Mouse (Mus musculus) liver, embryonic 14.5 days (tissue): ENCODE measurements around the gene Evx2. TPM values are rescaled to one million over a fixed set of nuclear protein-coding genes. Genes with fewer than 3 reads are reported as not detected.

Experiments used
- ATAC-seq: fragments of 200-750 bp; cut with Nextera tagmentation; 2 replicates; pipeline ENCODE4 v1.8.0; 2017; ENCODE audit warnings: moderate number of reproducible peaks, mild to moderate bottlenecking, moderate library complexity; ENCODE audit not compliant: insufficient read depth
- DNase-seq, 3 experiments: peaks; one replicate each; pipeline ENCODE4 v3.0.0-alpha.2; 2012 to 2013; ENCODE audit warnings: low read depth in 3 of 3, low spot score in 3 of 3
- H3K27ac ChIP-seq: fragments of 300-500 bp; sonication (generic); 2 replicates; pipeline ENCODE4 v1.5.1; 2014; ENCODE audit warnings: moderate library complexity, mild to moderate bottlenecking, control low read depth, inconsistent platforms
- H3K27me3 ChIP-seq: fragments of 300-500 bp; sonication (generic); 2 replicates; pipeline ENCODE4 v1.6.1; 2014; ENCODE audit warnings: mild to moderate bottlenecking, low read length, moderate library complexity; ENCODE audit not compliant: control insufficient read depth, insufficient read depth
- H3K36me3 ChIP-seq: fragments of 300-500 bp; sonication (generic); replicated peaks from 2 replicates; pipeline ENCODE4 v1.6.1; 2014; ENCODE audit warnings: low read depth; ENCODE audit not compliant: control insufficient read depth, insufficient read depth
- H3K4me1 ChIP-seq, 2 experiments: fragments of 200-500 bp in 1 of 2; fragments of 300-500 bp in 1 of 2; sonication (generic) in 1 of 2; replicated peaks; 2 replicates each; pipeline ENCODE4 v1.6.1; 2012 to 2014; ENCODE audit warnings: antibody characterized with exemption in 1 of 2, inconsistent platforms in 1 of 2, low read length in 1 of 2; ENCODE audit not compliant: control insufficient read depth in 2 of 2, insufficient read depth in 2 of 2
- H3K4me2 ChIP-seq: fragments of 300-500 bp; sonication (generic); 2 replicates; pipeline ENCODE4 v1.6.1; 2014; ENCODE audit warnings: low read depth, mild to moderate bottlenecking, control low read depth, moderate library complexity
- H3K4me3 ChIP-seq, 2 experiments: fragments of 200-500 bp in 1 of 2; fragments of 300-500 bp in 1 of 2; sonication (generic) in 1 of 2; 2 replicates each; pipeline ENCODE4 v1.5.1; 2012 to 2014; ENCODE audit warnings: low read depth in 2 of 2, low read length in 2 of 2, mild to moderate bottlenecking in 2 of 2, control low read depth in 1 of 2, inconsistent platforms in 1 of 2, moderate library complexity in 1 of 2; ENCODE audit not compliant: insufficient read depth in 1 of 2
- H3K9ac ChIP-seq: fragments of 300-500 bp; sonication (generic); replicated peaks from 2 replicates; pipeline ENCODE4 v1.6.1; 2014; ENCODE audit warnings: mild to moderate bottlenecking, control low read depth, moderate library complexity
- H3K9me3 ChIP-seq: fragments of 300-500 bp; sonication (generic); 2 replicates; pipeline ENCODE4 v1.6.1; 2016; ENCODE audit warnings: low read length, mixed read lengths; ENCODE audit not compliant: control insufficient read depth
- CTCF ChIP-seq: IDR thresholded peaks from 2 replicates; pipeline ENCODE4 v1.5.1; 2016; ENCODE audit warnings: antibody characterized with exemption, low read depth, control low read depth
- EP300 ChIP-seq: IDR thresholded peaks from 2 replicates; pipeline ENCODE4 v1.6.1; 2016; ENCODE audit warnings: antibody characterized with exemption, low read depth
- WGBS: fragments of 180-500 bp; shearing (Covaris S2); extraction: QIAGEN DNeasy Blood & Tissue Kit; methylation state at CpG from one replicate; pipeline ENCODE4 v1.1.7; 2014; ENCODE audit not compliant: insufficient replicate concordance; 5-methylcytosine and 5-hydroxymethylcytosine counted together
- polyA plus RNA-seq, 2 experiments: library from polyadenylated mRNA; depleted of rRNA in 1 of 2; stranded (reverse) in 1 of 2; unstranded in 1 of 2; fragments of >200 nt; fragmentation: Nextera tagmentation in 1 of 2; extraction: Ambion mirVana in 1 of 2; gene quantifications; 2 replicates each; pipeline versions ENCODE4 v1.2.1 to v1.2.3; 2012 to 2014

Gene Evx2
- polyA plus RNA-seq, 2 experiments, result 0.02 TPM; not detected in 1

- Histone ChIP-seq H3K4me2 (no peak overlapping the region), H3K9me3 (no peaks in the 10 kb centered on the region), H3K4me3 (no peak overlapping the region), H3K27me3 (peaks cover 100% of the 10 kb centered on the region), H3K4me1 (no peaks in the 10 kb centered on the region), H3K9ac (no peak overlapping the region), H3K36me3 (no peaks in the 10 kb centered on the region), H3K27ac (no peak overlapping the region)
- ATAC-seq (no peak), DNase-seq (no peak)
- WGBS, result 7% methylated on average over 24 of the region's 24 CpGs
- TF ChIP-seq CTCF (no peak), EP300 (no peak)
These were observed 16.4 kb upstream of the Evx2 start for GRCm38 (mm10) chr2:74675666-74676282.

GRCm38 (mm10) chr2:74674881-74675665, 15.7 kb upstream of the Evx2 start, which contains the start of gene Hoxd12:
Gene Hoxd12 (plus strand): TSS chr2:74675013.
- Histone ChIP-seq H3K4me3 (no peak within 1 kb of the TSS), H3K27ac (no peak within 1 kb of the TSS), H3K4me2 (no peak within 1 kb of the TSS), H3K36me3 (no peaks in the 10 kb centered on the region), H3K27me3 (peaks cover 99% of the 10 kb centered on the region), H3K9me3 (no peaks in the 10 kb centered on the region), H3K9ac (no peak within 1 kb of the TSS), H3K4me1 (no peaks in the 10 kb centered on the region)
- 4% methylated on average over 47 of the region's 47 CpGs for WGBS
- ATAC-seq, result no peak
- no peak for DNase-seq
- TF ChIP-seq CTCF (no peak), EP300 (no peak)

GRCm38 (mm10) chr2:74673835-74674425, 14.6 kb upstream of the Evx2 start:
- Histone ChIP-seq H3K27ac (no peak overlapping the region), H3K9ac (no peak overlapping the region), H3K9me3 (no peaks in the 10 kb centered on the region), H3K27me3 (peaks cover 99% of the 10 kb centered on the region), H3K4me1 (no peaks in the 10 kb centered on the region), H3K4me3 (no peak overlapping the region), H3K4me2 (no peak overlapping the region), H3K36me3 (no peaks in the 10 kb centered on the region)
- no peak for TF ChIP-seq CTCF
- TF ChIP-seq EP300, result no peak
- DNase-seq (no peak), ATAC-seq (no peak)
- 3% methylated on average over 24 of the region's 24 CpGs for WGBS

GRCm38 (mm10) chr2:74672481-74673362, 13.4 kb upstream of the Evx2 start:
- ATAC-seq (no peak), DNase-seq (no peak)
- Histone ChIP-seq H3K36me3 (no peaks in the 10 kb centered on the region), H3K27ac (no peak overlapping the region), H3K4me2 (peak overlapping the region; percentile 42), H3K9ac (no peak overlapping the region), H3K4me1 (no peaks in the 10 kb centered on the region), H3K9me3 (no peaks in the 10 kb centered on the region), H3K27me3 (peaks cover 99% of the 10 kb centered on the region), H3K4me3 (peak overlapping the region; percentile 19 to 23; a peak in 3 of 4 replicates)
- WGBS, result 2% methylated on average over 40 of the region's 40 CpGs
- TF ChIP-seq EP300 (no peak), CTCF (peak; percentile 75)
